Mouse (Mus musculus) CH12.LX (cell line): ENCODE results near the gene Nrn1. TPM values are rescaled to one million over a fixed set of nuclear protein-coding genes. Genes with fewer than 3 reads are reported as not detected.

Source experiments
- DNase-seq: peaks from one replicate; pipeline ENCODE4 v3.0.0-alpha.2; 2013; ENCODE audit errors: extremely low read depth
- H3K27ac ChIP-seq: 2 replicates; pipeline ENCODE4 v1.5.1; 2012; ENCODE audit warnings: low read depth, mild to moderate bottlenecking, control low read depth, moderate library complexity; ENCODE audit not compliant: insufficient read depth
- H3K27me3 ChIP-seq: replicated peaks from 2 replicates; pipeline ENCODE3; 2012; ENCODE audit warnings: inconsistent platforms
- H3K36me3 ChIP-seq, 2 experiments: replicated peaks in 1 of 2; 2 replicates each; pipeline versions ENCODE3 to v1.6.1; 2012; ENCODE audit warnings: inconsistent platforms in 1 of 2, low read length in 1 of 2, mild to moderate bottlenecking in 1 of 2, mixed read lengths in 1 of 2, moderate library complexity in 1 of 2; ENCODE audit not compliant: control insufficient read depth in 1 of 2, insufficient read depth in 1 of 2
- H3K4me1 ChIP-seq, 2 experiments: 2 replicates each; pipeline ENCODE4 v1.6.1; 2012; ENCODE audit warnings: inconsistent platforms in 1 of 2, moderate library complexity in 1 of 2; ENCODE audit not compliant: insufficient read depth in 2 of 2, control insufficient read depth in 1 of 2
- H3K4me2 ChIP-seq: 2 replicates; pipeline ENCODE4 v1.6.1; 2012; ENCODE audit warnings: low read depth, mild to moderate bottlenecking, control low read depth; ENCODE audit not compliant: poor library complexity, insufficient read depth, severe bottlenecking
- H3K4me3 ChIP-seq, 3 experiments: fragments of 150-350 bp in 1 of 3; sonication (generic) in 1 of 3; replicated peaks in 1 of 3; 2 replicates each; pipeline versions ENCODE3 to v1.5.1; 2011 to 2012; ENCODE audit warnings: low read depth in 2 of 3, low read length in 2 of 3, mild to moderate bottlenecking in 2 of 3, moderate library complexity in 2 of 3, control low read depth in 1 of 3, improper control_type of control experiment in 1 of 3, inconsistent platforms in 1 of 3, mixed read lengths in 1 of 3; ENCODE audit not compliant: poor library complexity in 1 of 3
- H3K79me2 ChIP-seq: replicated peaks from 2 replicates; pipeline ENCODE4 v1.6.1; 2012; ENCODE audit warnings: mild to moderate bottlenecking, moderate library complexity; ENCODE audit not compliant: control insufficient read depth, poor library complexity, insufficient read depth, severe bottlenecking; ENCODE audit errors: extremely low read depth
- H3K9ac ChIP-seq: 2 replicates; pipeline ENCODE4 v1.6.1; 2012; ENCODE audit warnings: low read depth, mild to moderate bottlenecking, control low read depth, moderate library complexity; ENCODE audit not compliant: insufficient read depth
- H3K9me3 ChIP-seq: replicated peaks from 2 replicates; pipeline ENCODE3; 2012; ENCODE audit warnings: low read length, inconsistent platforms, mixed read lengths
- BHLHE40 ChIP-seq: IDR thresholded peaks from 2 replicates; pipeline ENCODE4 v1.6.1; 2011; ENCODE audit warnings: mild to moderate bottlenecking, low read depth, low read length, improper control_type of control experiment
- CHD1 ChIP-seq: IDR thresholded peaks from 2 replicates; pipeline ENCODE4 v1.6.1; 2012; ENCODE audit warnings: low read depth, low read length, improper control_type of control experiment, inconsistent platforms
- E2F4 ChIP-seq: IDR thresholded peaks from 2 replicates; pipeline ENCODE4 v1.6.1; 2011; ENCODE audit warnings: low read depth, low read length, improper control_type of control experiment; ENCODE audit not compliant: insufficient replicate concordance
- ELF1 ChIP-seq: IDR thresholded peaks from 2 replicates; pipeline ENCODE4 v1.6.1; 2014; ENCODE audit warnings: low read depth, mild to moderate bottlenecking, inconsistent platforms, low read length, improper control_type of control experiment
- EP300 ChIP-seq: IDR thresholded peaks from 2 replicates; pipeline ENCODE4 v1.6.1; 2011; ENCODE audit warnings: low read length, improper control_type of control experiment
- ETS1 ChIP-seq: conservative IDR thresholded peaks from 2 replicates; pipeline ENCODE4 v1.6.1; 2012; ENCODE audit warnings: low read depth, mild to moderate bottlenecking, inconsistent platforms, low read length, improper control_type of control experiment, moderate library complexity
- GABPA ChIP-seq: IDR thresholded peaks from 2 replicates; pipeline ENCODE4 v1.6.1; 2012; ENCODE audit warnings: low read depth, low read length, improper control_type of control experiment, inconsistent platforms; ENCODE audit not compliant: insufficient replicate concordance
- HCFC1 ChIP-seq: IDR thresholded peaks from 2 replicates; pipeline ENCODE4 v1.6.1; 2012; ENCODE audit warnings: low read depth, mild to moderate bottlenecking, inconsistent platforms, low read length, improper control_type of control experiment
- JUND ChIP-seq: conservative IDR thresholded peaks from 2 replicates; pipeline ENCODE4 v1.6.1; 2011; ENCODE audit warnings: low read depth, low read length, improper control_type of control experiment
- KAT2A ChIP-seq: IDR thresholded peaks from 2 replicates; pipeline ENCODE4 v1.6.1; 2012; ENCODE audit warnings: low read length, improper control_type of control experiment, inconsistent platforms; ENCODE audit not compliant: insufficient replicate concordance
- MAFK ChIP-seq: IDR thresholded peaks from 2 replicates; pipeline ENCODE4 v1.6.1; 2011; ENCODE audit warnings: low read length, improper control_type of control experiment; ENCODE audit not compliant: insufficient replicate concordance
- MEF2A ChIP-seq: IDR thresholded peaks from 2 replicates; pipeline ENCODE4 v1.6.1; 2014; ENCODE audit warnings: low read depth, mild to moderate bottlenecking, inconsistent platforms, low read length, improper control_type of control experiment, borderline replicate concordance
- NELFE ChIP-seq: IDR thresholded peaks from 2 replicates; pipeline ENCODE4 v1.6.1; 2011; ENCODE audit warnings: low read depth, low read length, improper control_type of control experiment
- NRF1 ChIP-seq: IDR thresholded peaks from 2 replicates; pipeline ENCODE4 v1.6.1; 2014; ENCODE audit warnings: low read depth, mild to moderate bottlenecking, inconsistent platforms, low read length, improper control_type of control experiment, moderate library complexity
- PAX5 ChIP-seq: IDR thresholded peaks from 2 replicates; pipeline ENCODE4 v1.6.1; 2012; ENCODE audit warnings: low read length, inconsistent platforms, mixed read lengths
- POLR2A ChIP-seq: IDR thresholded peaks from 2 replicates; pipeline ENCODE4 v1.6.1; 2011; ENCODE audit warnings: low read depth, mild to moderate bottlenecking, improper control_type of control experiment, low read length
- POLR2AphosphoS2 ChIP-seq: IDR thresholded peaks from 2 replicates; pipeline ENCODE4 v1.6.1; 2011; ENCODE audit warnings: low read depth, low read length, improper control_type of control experiment
- RCOR1 ChIP-seq: conservative IDR thresholded peaks from 2 replicates; pipeline ENCODE4 v1.6.1; 2012; ENCODE audit warnings: low read depth, mild to moderate bottlenecking, inconsistent platforms, low read length, improper control_type of control experiment
- SMC3 ChIP-seq: IDR thresholded peaks from 2 replicates; pipeline ENCODE4 v1.6.1; 2011; ENCODE audit warnings: low read depth, low read length, improper control_type of control experiment
- TCF12 ChIP-seq: IDR thresholded peaks from 2 replicates; pipeline ENCODE4 v1.6.1; 2014; ENCODE audit warnings: low read depth, mild to moderate bottlenecking, inconsistent platforms, low read length, improper control_type of control experiment
- UBTF ChIP-seq: IDR thresholded peaks from 2 replicates; pipeline ENCODE4 v1.6.1; 2012; ENCODE audit warnings: low read depth, mild to moderate bottlenecking, inconsistent platforms, low read length, improper control_type of control experiment, moderate library complexity
- USF1 ChIP-seq: IDR thresholded peaks from 2 replicates; pipeline ENCODE4 v1.6.1; 2014; ENCODE audit warnings: low read depth, mild to moderate bottlenecking, inconsistent platforms, low read length, improper control_type of control experiment
- ZMIZ1 ChIP-seq: IDR thresholded peaks from 2 replicates; pipeline ENCODE4 v1.6.1; 2012; ENCODE audit warnings: low read depth, mild to moderate bottlenecking, inconsistent platforms, low read length, improper control_type of control experiment
- ZNF384 ChIP-seq: IDR thresholded peaks from 2 replicates; pipeline ENCODE4 v1.6.1; 2012; ENCODE audit warnings: low read depth, low read length, improper control_type of control experiment, inconsistent platforms
- dilution Hi-C: fragments of 300-500 bp; cut with MboI; formaldehyde crosslinking; loops from 2 replicates; pipeline ENCODE4 v1.14.3; 2020; ENCODE audit warnings: low sequenced_read_pairs; ENCODE audit not compliant: extremely low pct_unique_long_range_greater_than_20kb, extremely low pct_ligation_motif_present
- in situ Hi-C: fragments of 300-500 bp; cut with MboI; formaldehyde crosslinking; loops from 3 replicates; pipeline ENCODE4 v1.14.3; 2019; ENCODE audit warnings: low sequenced_read_pairs, low pct_ligation_motif_present, low pct_unique_long_range_greater_than_20kb, mixed read lengths
- polyA plus RNA-seq: library from polyadenylated mRNA; unstranded; fragments of >175 nt; gene quantifications from 2 replicates; pipeline ENCODE4 v1.2.1, GENCODE M21; 2012; ENCODE audit warnings: low read depth; ENCODE audit not compliant: insufficient read length
- total RNA-seq, 2 experiments: library from RNA; depleted of rRNA; stranded (reverse); fragments of 300-350 nt in 1 of 2; fragments of >200 nt in 1 of 2; gene quantifications; 2 replicates each; pipeline ENCODE4 v1.2.3; 2012 to 2014

Nrn1 gene
- total and polyA plus RNA-seq, 3 experiments = not detected

- Histone ChIP-seq H3K4me1 (no peaks in the 10 kb centered on the region), H3K4me2 (no peak overlapping the region), H3K27me3 (no peaks in the 10 kb centered on the region), H3K9ac (no peak overlapping the region), H3K9me3 (no peaks in the 10 kb centered on the region), H3K79me2 (no peaks in the 10 kb centered on the region)
- no peak for DNase-seq
- TF ChIP-seq EP300 (no peak), POLR2AphosphoS2 (no peak), HCFC1 (no peak), BHLHE40 (no peak), NELFE (no peak), ETS1 (no peak), KAT2A (no peak), PAX5 (no peak), ZNF384 (no peak), RCOR1 (no peak), UBTF (no peak), MEF2A (no peak), JUND (no peak), ZMIZ1 (no peak), SMC3 (no peak)
- TF ChIP-seq, all 38 proteins: peak for 0
- Histone ChIP-seq H3K27ac (no peak overlapping the region), H3K36me3 (no peaks in the 10 kb centered on the region), H3K4me3 (no peak overlapping the region)
- dilution Hi-C loops (no loop called here), in situ Hi-C loops (no loop called here)
These were observed 7.0 kb downstream of the Nrn1 start for GRCm38 (mm10) chr13:36727779-36728470.

GRCm38 (mm10) chr13:36726951-36727778 lies 7.8 kb downstream of the Nrn1 start:
- peak overlapping the region; percentile 24; the same call in 1 of the 2 replicates for H3K4me2 ChIP-seq
- no peaks in the 10 kb centered on the region for H3K4me1 ChIP-seq
- peak overlapping the region in 1 of 3 experiments; percentile 32 for H3K4me3 ChIP-seq
- H3K27me3 ChIP-seq = no peaks in the 10 kb centered on the region
- no peak for TF ChIP-seq E2F4
- TF ChIP-seq EP300 = no peak
- no peak for TF ChIP-seq RCOR1
- no peak for TF ChIP-seq ZNF384
- TF ChIP-seq CHD1 = no peak
- TF ChIP-seq POLR2AphosphoS2 = no peak
- TF ChIP-seq TCF12 = no peak
- TF ChIP-seq POLR2A = no peak
- no peak for TF ChIP-seq ELF1
- no peak for TF ChIP-seq BHLHE40
- no peak for TF ChIP-seq MAFK
- no peak for TF ChIP-seq GABPA
- TF ChIP-seq NRF1 = no peak
- no peak for TF ChIP-seq USF1
- TF ChIP-seq HCFC1 = no peak
- no peak for TF ChIP-seq SMC3
- in situ Hi-C loops (no loop called here), dilution Hi-C loops (no loop called here)
- H3K27ac ChIP-seq = no peak overlapping the region
- DNase-seq = no peak
- no peak overlapping the region for H3K9ac ChIP-seq
- no peaks in the 10 kb centered on the region for H3K79me2 ChIP-seq
- no peaks in the 10 kb centered on the region for H3K9me3 ChIP-seq
- no peaks in the 10 kb centered on the region for H3K36me3 ChIP-seq
